Mouse (Mus musculus) spleen, postnatal 10 days (tissue): ENCODE measurements at regions not wholly inside any gene's neighbourhood (a gene's known extent, or its start where the extent isn't known, plus 50 kb on each side); places are given as distances from the start of the nearest gene placed in this dataset.

ENCODE experiments used
- DNase-seq, 2 experiments: peaks; one replicate each; pipeline ENCODE4 v3.0.0; 2021 to 2022; ENCODE audit warnings: low spot score in 2 of 2

DNA sequence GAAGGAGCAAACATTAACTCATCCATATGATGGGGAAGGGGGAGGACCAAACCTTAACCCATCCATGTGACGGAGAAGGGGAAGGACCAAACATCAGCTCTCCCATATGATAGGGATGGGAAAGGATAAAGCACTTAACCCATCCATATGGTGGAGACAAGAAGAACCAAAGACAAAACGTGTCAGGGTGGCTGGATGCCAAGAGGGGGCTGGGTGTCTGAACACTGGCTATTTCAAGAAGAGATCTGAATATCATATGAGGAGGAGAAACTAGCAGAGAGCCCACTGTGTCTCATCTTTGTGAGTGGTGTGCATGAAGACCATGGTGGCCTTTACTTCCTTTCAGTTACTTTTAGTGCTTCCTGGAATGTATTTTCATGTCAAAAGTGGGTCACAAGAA is 207.0 kb downstream of the Rplp1 start:
- DNase-seq = no peak

DNA sequence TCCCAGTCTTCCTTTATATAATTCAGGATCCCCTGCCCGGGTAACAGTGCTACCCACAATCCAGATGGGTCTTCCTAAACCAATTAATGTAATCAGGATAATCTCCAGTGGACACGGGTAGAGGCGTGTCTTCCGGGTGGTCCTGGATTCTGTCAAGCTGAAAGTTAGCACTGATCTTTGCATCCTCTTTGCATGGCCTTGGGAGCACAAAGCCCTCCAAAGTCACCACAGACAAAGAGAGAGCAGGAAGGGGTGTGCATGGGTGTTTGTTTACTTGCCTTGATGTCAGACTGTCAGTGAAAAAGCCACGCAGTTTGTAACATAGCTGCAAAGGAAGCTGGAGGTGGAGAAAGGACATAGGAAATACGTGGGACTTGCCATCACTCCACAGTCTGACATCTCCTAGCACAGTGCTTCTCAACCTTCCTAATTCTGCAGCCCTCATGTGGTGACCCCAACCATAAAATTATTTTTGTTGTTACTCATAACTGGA is 208.0 kb downstream of the Rplp1 start:
- no peak for DNase-seq

GRCm38 (mm10) chr9:61705586-61706233 is 208.6 kb downstream of the Rplp1 start:
- DNase-seq = no peak

GRCm38 (mm10) chr9:61703301-61703700 is 211.0 kb downstream of the Rplp1 start:
- no peak for DNase-seq

DNA sequence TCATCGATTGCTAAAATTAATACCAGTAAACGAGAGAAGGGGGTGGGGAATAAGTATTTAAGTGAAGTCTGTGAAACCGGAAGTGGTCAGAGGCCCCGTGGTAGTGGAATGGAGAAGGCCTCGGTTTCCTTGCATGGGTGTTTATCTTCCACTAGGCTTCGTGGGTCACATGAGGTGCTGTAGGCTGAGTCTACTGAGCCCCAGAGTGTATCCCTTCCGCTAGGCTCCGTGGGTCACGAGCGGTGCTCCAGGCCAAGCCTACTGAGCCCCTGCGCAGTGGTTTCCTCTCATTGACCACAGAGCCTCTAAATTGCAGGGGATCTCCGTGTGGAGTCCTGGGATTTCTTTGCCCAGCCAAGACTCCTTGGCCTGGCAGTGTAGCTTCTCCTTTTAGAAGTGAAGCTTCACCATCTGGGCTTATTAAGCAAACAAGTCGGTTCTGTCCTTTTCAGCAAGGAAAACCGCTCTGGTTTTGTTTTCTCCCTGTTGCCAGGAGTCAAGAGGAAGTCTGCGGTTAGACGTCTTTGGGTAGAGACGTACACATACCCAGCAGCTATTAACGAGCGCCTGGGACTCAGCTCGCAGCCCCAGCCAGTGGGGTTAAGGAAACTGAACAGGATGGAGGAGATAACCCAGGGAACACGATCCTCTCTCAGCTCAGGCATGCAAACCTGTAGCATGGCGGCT is 211.9 kb downstream of the Rplp1 start:
- DNase-seq = peak in 1 of 2 experiments; percentile 63

GRCm38 (mm10) chr9:61700576-61700975 is 213.8 kb downstream of the Rplp1 start:
- DNase-seq = no peak

GRCm38 (mm10) chr9:61699618-61700017 is 214.7 kb downstream of the Rplp1 start:
- DNase-seq = no peak

DNA sequence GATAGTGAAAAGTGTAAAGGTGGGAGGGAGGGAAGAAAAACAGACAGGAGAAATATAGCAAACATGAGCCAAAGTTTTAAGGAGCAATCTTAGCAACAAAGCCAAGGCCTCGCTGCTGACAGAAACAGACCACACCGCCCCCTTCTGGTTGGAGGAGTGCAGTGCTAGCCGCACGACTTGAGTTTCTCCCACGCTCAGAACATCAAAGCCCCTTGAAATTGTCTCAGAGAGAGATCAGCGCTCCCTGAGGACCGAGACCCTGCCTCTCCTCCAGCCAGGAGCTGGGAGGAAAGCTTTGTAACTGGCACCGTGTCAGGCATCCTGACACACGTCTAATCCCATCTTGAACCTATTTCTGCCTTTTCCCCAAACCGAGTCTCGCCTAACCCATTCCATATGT is 216.4 kb downstream of the Rplp1 start:
- DNase-seq = peak; percentile 43 to 79

DNA sequence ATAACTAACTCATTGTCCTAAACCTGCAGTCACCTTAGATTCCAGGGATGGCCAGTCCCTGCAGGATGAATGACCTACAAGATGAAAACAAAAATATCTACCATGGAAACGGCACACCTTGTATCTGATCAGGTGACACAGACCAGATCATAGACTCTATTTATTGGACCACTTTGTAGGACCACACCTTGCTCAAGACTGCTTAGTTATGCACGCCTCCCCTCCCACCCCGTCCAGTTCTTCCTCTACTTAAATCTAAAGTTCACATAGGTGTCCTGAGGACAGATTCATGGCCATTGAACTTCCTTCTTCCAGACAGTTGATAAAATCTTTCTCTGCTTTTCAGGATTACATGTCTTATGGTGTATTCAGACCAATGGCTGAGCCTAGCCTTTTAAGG is 217.5 kb downstream of the Rplp1 start:
- DNase-seq = no peak

GRCm38 (mm10) chr9:61695821-61696220 is 218.5 kb downstream of the Rplp1 start:
- no peak for DNase-seq

- DNase-seq = peak in 1 of 2 experiments; percentile 46
Measured at GRCm38 (mm10) chr9:61695381-61695791, 219.0 kb downstream of the Rplp1 start.

DNA sequence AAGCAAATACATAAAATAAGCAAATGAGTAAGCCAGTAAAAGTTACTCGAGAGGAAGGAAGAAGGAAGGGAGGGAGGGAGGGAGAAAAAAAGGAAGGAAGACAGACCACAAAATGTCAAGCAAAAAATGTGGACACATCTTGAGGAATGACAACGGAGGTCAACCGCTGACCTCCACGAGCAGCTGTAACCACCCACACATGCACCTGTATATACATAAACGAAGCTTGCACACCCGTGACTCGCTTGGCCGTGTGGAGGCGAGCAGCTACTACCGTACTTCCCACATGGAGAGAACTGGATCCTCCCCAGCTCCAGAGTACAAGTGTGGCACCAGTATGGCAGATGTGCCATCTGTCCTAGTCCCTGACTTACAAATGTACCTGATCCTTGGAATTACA is 220.1 kb downstream of the Rplp1 start:
- no peak for DNase-seq

DNA sequence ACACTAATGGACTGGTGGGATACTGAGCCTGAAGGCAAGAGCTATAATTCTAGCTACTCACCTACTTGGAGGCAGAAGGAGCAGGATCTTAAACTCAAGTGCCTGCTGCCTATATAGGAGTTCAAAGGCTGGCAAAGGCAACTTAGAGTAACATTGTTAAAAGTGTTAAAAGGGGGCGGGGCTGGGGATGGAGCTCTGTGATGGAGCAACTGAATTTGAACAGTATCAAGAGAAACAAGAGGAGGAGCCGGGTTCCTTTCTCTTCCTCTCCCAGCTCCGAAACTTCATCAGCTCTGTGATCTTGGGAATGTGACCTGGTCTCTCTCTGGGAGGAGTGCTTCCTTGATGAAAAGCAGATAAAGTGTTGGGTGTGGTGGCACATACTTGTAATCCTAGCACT is 223.6 kb downstream of the Rplp1 start:
- no peak for DNase-seq

GRCm38 (mm10) chr9:61689939-61690338 is 224.4 kb downstream of the Rplp1 start:
- no peak for DNase-seq

- DNase-seq = no peak
Measured at GRCm38 (mm10) chr9:61689516-61689915, 224.8 kb downstream of the Rplp1 start.

DNA sequence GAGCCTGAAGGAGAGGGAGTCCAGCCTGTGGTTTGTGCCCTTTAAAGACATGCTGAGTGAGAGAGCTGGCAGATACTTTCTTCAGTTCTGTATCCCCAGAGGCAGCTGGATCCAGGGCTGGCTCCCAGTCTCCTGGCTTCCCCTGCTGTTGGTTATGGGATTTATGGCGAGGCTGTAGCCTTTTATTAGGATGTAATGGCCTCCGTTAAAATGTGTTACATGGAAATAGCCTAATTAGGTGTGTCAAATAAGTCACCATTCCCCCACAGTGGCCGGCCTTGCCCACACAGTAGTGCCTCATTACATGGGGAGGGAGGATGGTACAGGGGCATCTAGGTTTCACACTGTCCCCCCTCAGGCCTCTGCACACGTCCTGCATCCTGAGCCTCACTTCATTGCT is 230.8 kb downstream of the Rplp1 start:
- DNase-seq = no peak

DNA sequence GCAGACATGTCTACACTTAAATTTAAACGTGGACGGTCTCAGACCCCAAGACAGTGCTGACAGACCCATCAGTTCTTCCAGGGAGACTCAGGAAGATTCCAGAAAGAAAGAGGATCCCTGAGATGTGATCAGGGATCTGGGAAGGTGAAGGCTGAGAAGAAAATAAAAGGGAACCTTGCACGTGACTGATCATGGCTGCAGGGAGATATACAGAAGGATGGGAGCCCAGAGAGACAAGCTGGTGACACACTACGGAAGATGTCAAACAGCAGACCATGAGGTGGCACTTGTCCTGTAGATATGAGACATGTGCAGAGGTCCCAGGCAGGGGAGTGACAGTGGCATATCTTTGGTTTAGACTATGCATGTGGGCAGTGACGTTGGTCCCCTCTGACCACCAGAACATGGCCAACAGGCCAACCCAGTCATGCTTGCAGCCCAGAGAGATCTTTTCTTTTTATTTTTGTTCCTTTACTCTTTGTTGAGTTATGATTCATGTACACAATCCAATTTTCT is 231.5 kb downstream of the Rplp1 start:
- no peak for DNase-seq

- DNase-seq = peak in 1 of 2 experiments; percentile 30
Measured at GRCm38 (mm10) chr9:61682316-61682715, 232.0 kb downstream of the Rplp1 start.

DNA sequence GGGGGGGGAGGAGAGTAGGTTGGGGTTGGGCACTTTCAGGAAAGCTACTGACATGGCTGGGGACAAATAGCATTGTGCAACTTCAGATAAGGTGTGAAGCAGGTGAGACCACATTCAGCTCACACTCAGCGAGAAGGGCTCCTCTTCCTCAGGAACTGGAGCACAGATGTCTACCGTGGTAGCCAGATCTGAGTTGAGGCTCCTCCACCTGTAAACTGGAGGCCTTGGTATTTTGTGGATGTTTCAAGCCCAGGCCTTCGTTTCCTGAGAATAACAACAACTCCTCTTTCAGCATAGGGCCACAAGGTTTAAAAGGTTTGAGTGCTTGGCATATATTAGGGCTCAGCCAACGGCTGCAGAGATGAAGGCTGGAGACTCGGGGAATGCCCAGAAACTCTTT is 232.9 kb downstream of the Rplp1 start:
- no peak for DNase-seq

- peak in 1 of 2 experiments; percentile 44 for DNase-seq
Measured at GRCm38 (mm10) chr9:61680911-61681311, 233.4 kb downstream of the Rplp1 start.

DNA sequence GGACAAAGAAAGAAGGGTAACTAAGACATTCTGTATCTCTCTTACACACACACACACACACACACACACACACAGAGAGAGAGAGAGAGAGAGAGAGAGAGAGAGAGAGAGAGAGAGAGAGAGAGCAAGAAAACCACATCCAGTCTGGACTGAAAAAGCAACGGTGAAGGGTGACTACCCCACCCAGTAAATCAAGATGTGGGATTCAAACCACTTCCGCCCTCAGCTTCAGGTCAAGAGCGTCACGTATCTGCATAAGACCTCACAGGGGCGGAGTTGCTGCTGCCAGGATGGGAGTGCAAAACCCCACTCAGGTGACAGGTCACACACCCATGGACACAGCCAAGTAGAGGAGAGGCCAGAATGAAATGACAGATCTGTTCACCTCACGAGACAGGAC is 234.7 kb downstream of the Rplp1 start:
- peak in 1 of 2 experiments; percentile 59 for DNase-seq

GRCm38 (mm10) chr9:61677603-61678002 is 236.7 kb downstream of the Rplp1 start:
- no peak for DNase-seq

GRCm38 (mm10) chr9:61677037-61677436 is 237.3 kb downstream of the Rplp1 start:
- no peak for DNase-seq
